Mouse (Mus musculus): ENCODE measurements at regions not wholly inside any gene's neighbourhood (a gene's known extent, or its start where the extent isn't known, plus 50 kb on each side); places are given as distances from the start of the nearest gene placed in this dataset.

- TF ChIP-seq POLR2A (IDR thresholded peaks at IDR 0.05; ENCODE audit: extremely low read depth, insufficient read depth, low read length) (no peak), CTCF (IDR thresholded peaks at IDR 0.05; ENCODE audit: extremely low read depth, insufficient read depth, low read length) (no peak)
Observed at GRCm38 (mm10) chr5:16937840-16938239, 146.2 kb downstream of the Gm28710 start.
